Mouse (Mus musculus): ENCODE results near the gene Tk1. TPM values are rescaled to one million over a fixed set of nuclear protein-coding genes. Genes with fewer than 3 reads are reported as not detected.
A peak's percentile ranks its signal among the peaks of the same experiment; 100 is the strongest.

Tk1 gene
- polyA plus RNA-seq, 1 experiment from 2014 or later = 12.4 TPM

DNA sequence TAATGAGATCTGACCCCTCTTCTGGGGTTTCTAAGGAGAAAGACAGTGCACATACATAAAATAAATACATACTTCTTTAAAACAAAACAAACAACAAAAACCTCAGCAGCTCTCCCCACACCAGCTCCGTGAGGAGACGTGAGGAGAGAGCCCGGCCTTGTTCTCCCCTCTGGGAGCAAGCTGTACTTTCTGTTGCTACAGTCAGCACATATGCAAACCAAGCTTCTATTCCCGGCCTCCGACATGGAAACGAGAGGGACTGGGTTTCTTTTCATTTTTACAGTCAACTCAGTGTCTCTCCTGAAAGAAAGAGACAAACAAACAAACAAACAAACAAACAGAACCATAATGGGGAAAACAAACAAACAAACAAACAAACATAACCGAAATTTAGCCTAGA lies 25.9 kb downstream of the Tk1 start:
- no peak overlapping the region for H3K4me2 ChIP-seq (replicated peaks; ENCODE audit: low read depth, low read length)

GRCm38 (mm10) chr11:117799174-117799573 lies 26.7 kb downstream of the Tk1 start:
- H3K4me3 ChIP-seq (ENCODE audit: low read depth, low read length) = no peak overlapping the region
- ATAC-seq (no peak), DNase-seq (ENCODE audit: low spot score) (no peak)
- no peaks in the 10 kb centered on the region for H3K36me3 ChIP-seq (ENCODE audit: insufficient read depth, low read length)
- H3K4me1 ChIP-seq (ENCODE audit: insufficient read depth, low read depth, low read length) = no peaks in the 10 kb centered on the region
- 59% methylated on average over 5 of the region's 5 CpGs for WGBS
- H3K4me2 ChIP-seq (replicated peaks; ENCODE audit: low read depth, low read length) = no peak overlapping the region
- H3K9me3 ChIP-seq (ENCODE audit: low read length) = no peaks in the 10 kb centered on the region
- no peak overlapping the region for H3K9ac ChIP-seq (replicated peaks; ENCODE audit: low read depth)
- H3K27me3 ChIP-seq (replicated peaks; ENCODE audit: insufficient read depth, low read length) = no peaks in the 10 kb centered on the region
- TF ChIP-seq CTCF (IDR thresholded peaks at IDR 0.05) (no peak), EP300 (IDR thresholded peaks at IDR 0.05) (no peak)
- no peak overlapping the region for H3K27ac ChIP-seq (ENCODE audit: low read length)

More for the DNA sequence above, 25.9 kb downstream of the Tk1 start:
- DNase-seq (ENCODE audit: low spot score) = no peak
- H3K4me1 ChIP-seq (ENCODE audit: insufficient read depth, low read depth, low read length) = no peaks in the 10 kb centered on the region
- no peak overlapping the region for H3K27ac ChIP-seq (ENCODE audit: low read length)
- no peak overlapping the region for H3K4me3 ChIP-seq (ENCODE audit: low read depth, low read length)
- TF ChIP-seq CTCF (IDR thresholded peaks at IDR 0.05) (no peak), EP300 (IDR thresholded peaks at IDR 0.05) (no peak)
- ATAC-seq = no peak
- H3K27me3 ChIP-seq (replicated peaks; ENCODE audit: insufficient read depth, low read length) = no peaks in the 10 kb centered on the region
- no peaks in the 10 kb centered on the region for H3K36me3 ChIP-seq (ENCODE audit: insufficient read depth, low read length)
- H3K9me3 ChIP-seq (ENCODE audit: low read length) = no peaks in the 10 kb centered on the region
- no peak overlapping the region for H3K9ac ChIP-seq (replicated peaks; ENCODE audit: low read depth)
- WGBS = 79% methylated on average over 7 of the region's 7 CpGs

DNA sequence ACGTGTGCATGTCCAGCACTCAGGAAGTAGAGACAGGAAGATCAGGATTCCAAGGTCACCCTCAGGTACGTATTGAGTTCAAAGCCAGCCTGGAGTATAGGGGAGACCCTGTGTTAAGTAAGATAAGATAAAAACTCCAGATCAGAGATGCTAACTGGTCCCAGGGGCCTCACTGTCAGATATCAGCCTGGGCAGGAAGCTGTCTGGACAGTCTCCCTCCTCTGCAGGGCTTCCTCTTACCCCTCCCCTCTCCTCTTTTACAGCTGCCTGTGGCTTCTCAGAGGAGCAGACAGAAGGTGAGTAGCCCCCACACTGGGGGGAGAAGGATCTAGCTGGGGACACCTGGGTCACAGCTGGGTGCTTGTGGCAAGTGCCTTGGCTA lies 27.7 kb downstream of the Tk1 start:
- Histone ChIP-seq H3K9ac (replicated peaks; ENCODE audit: low read depth) (no peak overlapping the region), H3K9me3 (ENCODE audit: low read length) (no peaks in the 10 kb centered on the region), H3K4me2 (replicated peaks; ENCODE audit: low read depth, low read length) (no peak overlapping the region), H3K36me3 (ENCODE audit: insufficient read depth, low read length) (no peaks in the 10 kb centered on the region), H3K4me3 (ENCODE audit: low read depth, low read length) (no peak overlapping the region), H3K27me3 (replicated peaks; ENCODE audit: insufficient read depth, low read length) (no peaks in the 10 kb centered on the region), H3K27ac (ENCODE audit: low read length) (no peak overlapping the region), H3K4me1 (ENCODE audit: insufficient read depth, low read depth, low read length) (no peaks in the 10 kb centered on the region)
- TF ChIP-seq EP300 (IDR thresholded peaks at IDR 0.05) (no peak), CTCF (IDR thresholded peaks at IDR 0.05) (no peak)
- ATAC-seq = no peak
- 14% methylated on average over 2 of the region's 2 CpGs for WGBS
- no peak for DNase-seq (ENCODE audit: low spot score)

- DNase-seq (ENCODE audit: low spot score) (no peak), ATAC-seq (peak; percentile 25; the same call in 1 of the 2 replicates)
- H3K9ac ChIP-seq (replicated peaks; ENCODE audit: low read depth) = no peak within 1 kb of the TSS
- no peak within 1 kb of the TSS for H3K27ac ChIP-seq (ENCODE audit: low read length)
- WGBS = 48% methylated on average over 9 of the region's 9 CpGs
- H3K4me3 ChIP-seq (ENCODE audit: low read depth, low read length) = no peak within 1 kb of the TSS
- no peaks in the 10 kb centered on the region for H3K27me3 ChIP-seq (replicated peaks; ENCODE audit: insufficient read depth, low read length)
- no peaks in the 10 kb centered on the region for H3K36me3 ChIP-seq (ENCODE audit: insufficient read depth, low read length)
- no peak within 1 kb of the TSS for H3K4me2 ChIP-seq (replicated peaks; ENCODE audit: low read depth, low read length)
- no peaks in the 10 kb centered on the region for H3K9me3 ChIP-seq (ENCODE audit: low read length)
- TF ChIP-seq CTCF (IDR thresholded peaks at IDR 0.05) (no peak), EP300 (IDR thresholded peaks at IDR 0.05) (no peak)
- H3K4me1 ChIP-seq (ENCODE audit: insufficient read depth, low read depth, low read length) = no peaks in the 10 kb centered on the region
These were observed 28.3 kb downstream of the Tk1 start, which contains the start of gene 6030468B19Rik for GRCm38 (mm10) chr11:117797511-117798159. Gene 6030468B19Rik (plus strand): TSS chr11:117797660.

- H3K27me3 ChIP-seq (replicated peaks; ENCODE audit: insufficient read depth, low read length) = no peaks in the 10 kb centered on the region
- no peak for ATAC-seq
- no peaks in the 10 kb centered on the region for H3K9me3 ChIP-seq (ENCODE audit: low read length)
- no peak overlapping the region for H3K9ac ChIP-seq (replicated peaks; ENCODE audit: low read depth)
- H3K4me2 ChIP-seq (replicated peaks; ENCODE audit: low read depth, low read length) = no peak overlapping the region
- DNase-seq (ENCODE audit: low spot score) = no peak
- no peaks in the 10 kb centered on the region for H3K4me1 ChIP-seq (ENCODE audit: insufficient read depth, low read depth, low read length)
- no peak overlapping the region for H3K27ac ChIP-seq (ENCODE audit: low read length)
- no peak for TF ChIP-seq CTCF (IDR thresholded peaks at IDR 0.05)
- TF ChIP-seq EP300 (IDR thresholded peaks at IDR 0.05) = no peak
- no peaks in the 10 kb centered on the region for H3K36me3 ChIP-seq (ENCODE audit: insufficient read depth, low read length)
- no peak overlapping the region for H3K4me3 ChIP-seq (ENCODE audit: low read depth, low read length)
- WGBS = 45% methylated on average over 5 of the region's 5 CpGs
These were observed 28.9 kb downstream of the Tk1 start for GRCm38 (mm10) chr11:117796954-117797353.

GRCm38 (mm10) chr11:117794035-117794551 lies 31.8 kb downstream of the Tk1 start:
- Histone ChIP-seq H3K4me1 (ENCODE audit: insufficient read depth, low read depth, low read length) (0 out of 2 replicates have a peak, but pooled peaks cover 2% of the 10 kb centered on the region), H3K27me3 (replicated peaks; ENCODE audit: insufficient read depth, low read length) (no peaks in the 10 kb centered on the region), H3K9me3 (ENCODE audit: low read length) (no peaks in the 10 kb centered on the region), H3K4me3 (ENCODE audit: low read depth, low read length) (no peak overlapping the region), H3K4me2 (replicated peaks; ENCODE audit: low read depth, low read length) (no peak overlapping the region), H3K36me3 (ENCODE audit: insufficient read depth, low read length) (no peaks in the 10 kb centered on the region), H3K9ac (replicated peaks; ENCODE audit: low read depth) (no peak overlapping the region), H3K27ac (ENCODE audit: low read length) (no peak overlapping the region)
- 61% methylated on average over 4 of the region's 4 CpGs for WGBS
- ATAC-seq = no peak
- DNase-seq (ENCODE audit: low spot score) = no peak
- TF ChIP-seq EP300 (IDR thresholded peaks at IDR 0.05) = no peak
- TF ChIP-seq CTCF (IDR thresholded peaks at IDR 0.05) = no peak

Data from lung, postnatal 0 days (tissue).